Mouse (Mus musculus) embryonic facial prominence, embryonic 13.5 days (tissue): ENCODE measurements at regions not wholly inside any gene's neighbourhood (a gene's known extent, or its start where the extent isn't known, plus 50 kb on each side); places are given as distances from the start of the nearest gene placed in this dataset.

ENCODE experiments used
- ATAC-seq: fragments of 200-750 bp; cut with Nextera tagmentation; 2 replicates; pipeline ENCODE4 v1.8.0; 2017; ENCODE audit warnings: low read depth; ENCODE audit not compliant: insufficient number of reproducible peaks, insufficient read depth, low FRiP score, low TSS enrichment
- H3K27ac ChIP-seq: fragments of 300-500 bp; sonication (generic); 2 replicates; pipeline ENCODE4 v1.5.1; 2015; ENCODE audit warnings: moderate library complexity, mild to moderate bottlenecking, inconsistent platforms
- H3K27me3 ChIP-seq: fragments of 300-500 bp; sonication (generic); 2 replicates; pipeline ENCODE4 v1.6.1; 2015; ENCODE audit warnings: mild to moderate bottlenecking, inconsistent platforms
- H3K36me3 ChIP-seq: fragments of 300-500 bp; sonication (generic); 2 replicates; pipeline ENCODE4 v1.6.1; 2015; ENCODE audit warnings: mild to moderate bottlenecking, inconsistent platforms
- H3K4me1 ChIP-seq: fragments of 300-500 bp; sonication (generic); 2 replicates; pipeline ENCODE4 v1.6.1; 2015; ENCODE audit warnings: inconsistent platforms
- H3K4me2 ChIP-seq: fragments of 300-500 bp; sonication (generic); 2 replicates; pipeline ENCODE4 v1.6.1; 2015; ENCODE audit warnings: moderate library complexity, mild to moderate bottlenecking, inconsistent platforms
- H3K4me3 ChIP-seq: fragments of 300-500 bp; sonication (generic); 2 replicates; pipeline ENCODE4 v1.5.1; 2015; ENCODE audit warnings: mild to moderate bottlenecking, inconsistent platforms
- H3K9ac ChIP-seq: fragments of 300-500 bp; sonication (generic); 2 replicates; pipeline ENCODE4 v1.6.1; 2015; ENCODE audit warnings: mild to moderate bottlenecking, inconsistent platforms
- H3K9me3 ChIP-seq: fragments of 300-500 bp; sonication (generic); 2 replicates; pipeline ENCODE4 v1.6.1; 2016; ENCODE audit warnings: inconsistent platforms
- WGBS: fragments of 180-500 bp; shearing (Covaris S2); methylation state at CpG from one replicate; pipeline ENCODE4 v1.1.7; 2015; ENCODE audit warnings: mixed read lengths; 5-methylcytosine and 5-hydroxymethylcytosine counted together

- 76% methylated on average over 9 of the region's 9 CpGs for WGBS
- Histone ChIP-seq H3K4me3 (no peak overlapping the region), H3K9me3 (no peaks in the 10 kb centered on the region), H3K4me1 (no peaks in the 10 kb centered on the region), H3K36me3 (no peaks in the 10 kb centered on the region), H3K27ac (no peak overlapping the region), H3K27me3 (no peaks in the 10 kb centered on the region), H3K4me2 (no peak overlapping the region), H3K9ac (no peak overlapping the region)
- no peak for ATAC-seq
These were observed 57.3 kb downstream of the Edn1 start for GRCm38 (mm10) chr13:42358588-42358987.

DNA sequence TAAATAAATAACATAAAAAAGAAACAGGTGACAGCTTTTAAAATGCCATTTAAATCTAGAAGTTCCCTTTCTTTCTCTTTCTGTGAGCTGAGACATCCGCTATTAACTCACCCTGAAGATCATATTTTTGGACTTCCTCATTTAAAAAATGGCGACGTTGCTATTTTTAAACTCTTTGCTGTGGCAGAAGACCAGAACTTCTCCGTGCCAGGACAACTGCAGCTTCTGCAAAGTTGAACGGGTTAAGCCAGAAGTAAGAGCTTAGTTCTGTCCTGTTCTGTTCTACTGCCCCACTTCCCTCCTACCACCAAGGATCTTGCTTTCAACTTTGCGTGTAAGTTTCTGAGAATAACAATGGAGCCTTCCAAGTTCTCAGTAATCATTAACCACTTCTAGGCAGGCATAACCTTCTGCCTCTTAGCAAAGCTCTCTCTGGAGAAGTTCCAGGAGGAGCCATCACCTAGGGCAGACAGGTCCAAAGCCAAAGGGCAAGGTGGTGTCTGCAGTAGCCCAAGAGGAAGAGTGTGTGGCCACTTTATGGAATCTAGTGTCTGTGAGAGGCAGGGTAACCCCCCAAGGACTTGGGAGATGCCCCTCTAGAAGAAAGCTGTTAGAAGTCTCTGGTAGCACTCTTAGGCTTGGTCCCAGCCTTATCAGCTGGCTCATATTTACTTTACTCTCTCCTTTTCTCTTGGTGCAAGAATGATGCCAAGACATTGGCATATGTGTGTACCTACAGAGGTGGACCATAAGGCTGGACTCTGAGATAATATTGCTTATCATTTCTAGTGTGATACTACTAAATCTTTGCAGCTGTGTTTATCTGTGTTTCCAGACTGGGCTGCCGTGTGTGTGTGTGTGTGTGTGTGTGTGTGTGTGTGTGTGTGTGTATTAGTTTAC lies 66.6 kb downstream of the Edn1 start:
- no peaks in the 10 kb centered on the region for H3K36me3 ChIP-seq
- no peak for ATAC-seq
- H3K4me2 ChIP-seq = no peak overlapping the region
- WGBS = 77% methylated on average over 7 of the region's 7 CpGs
- H3K27ac ChIP-seq = no peak overlapping the region
- H3K4me3 ChIP-seq = no peak overlapping the region
- H3K4me1 ChIP-seq = no peaks in the 10 kb centered on the region
- H3K9me3 ChIP-seq = no peaks in the 10 kb centered on the region
- no peak overlapping the region for H3K9ac ChIP-seq
- H3K27me3 ChIP-seq = no peaks in the 10 kb centered on the region

- H3K27ac ChIP-seq = no peak overlapping the region
- H3K9ac ChIP-seq = no peak overlapping the region
- no peak for ATAC-seq
- H3K27me3 ChIP-seq = no peaks in the 10 kb centered on the region
- no peak overlapping the region for H3K4me2 ChIP-seq
- no peak overlapping the region for H3K4me3 ChIP-seq
- no peaks in the 10 kb centered on the region for H3K9me3 ChIP-seq
- no peaks in the 10 kb centered on the region for H3K36me3 ChIP-seq
- no peaks in the 10 kb centered on the region for H3K4me1 ChIP-seq
- WGBS = 85% methylated on average over 1 of the region's 1 CpGs
These were observed 68.5 kb downstream of the Edn1 start for GRCm38 (mm10) chr13:42369826-42370225.

- Histone ChIP-seq H3K9me3 (no peaks in the 10 kb centered on the region), H3K4me2 (no peak overlapping the region), H3K4me3 (no peak overlapping the region), H3K27me3 (no peaks in the 10 kb centered on the region), H3K27ac (no peak overlapping the region), H3K36me3 (no peaks in the 10 kb centered on the region), H3K4me1 (no peaks in the 10 kb centered on the region), H3K9ac (no peak overlapping the region)
- 87% methylated on average over 4 of the region's 4 CpGs for WGBS
- no peak for ATAC-seq
These were observed 70.9 kb downstream of the Edn1 start for GRCm38 (mm10) chr13:42372201-42372600.

GRCm38 (mm10) chr13:42374181-42374596 lies 72.9 kb downstream of the Edn1 start:
- H3K27me3 ChIP-seq = no peaks in the 10 kb centered on the region
- 79% methylated on average over 8 of the region's 8 CpGs for WGBS

GRCm38 (mm10) chr13:42379675-42380074 lies 78.4 kb downstream of the Edn1 start:
- Histone ChIP-seq H3K4me1 (no peaks in the 10 kb centered on the region), H3K4me2 (no peak overlapping the region), H3K27ac (no peak overlapping the region), H3K9me3 (no peaks in the 10 kb centered on the region), H3K27me3 (no peaks in the 10 kb centered on the region; the same call in 1 of the 2 replicates), H3K4me3 (no peak overlapping the region), H3K36me3 (no peaks in the 10 kb centered on the region), H3K9ac (no peak overlapping the region)
- no peak for ATAC-seq
- 60% methylated on average over 6 of the region's 6 CpGs for WGBS

More at GRCm38 (mm10) chr13:42374181-42374596, 72.9 kb downstream of the Edn1 start:
- no peak for ATAC-seq
- Histone ChIP-seq H3K36me3 (no peaks in the 10 kb centered on the region), H3K9ac (no peak overlapping the region), H3K4me1 (no peaks in the 10 kb centered on the region), H3K27ac (no peak overlapping the region), H3K9me3 (no peaks in the 10 kb centered on the region), H3K4me3 (no peak overlapping the region), H3K4me2 (no peak overlapping the region)

- H3K4me1 ChIP-seq = 0 out of 2 replicates have a peak, but pooled peaks cover 3% of the 10 kb centered on the region
- no peak for ATAC-seq
- no peak overlapping the region for H3K27ac ChIP-seq
- H3K9me3 ChIP-seq = no peaks in the 10 kb centered on the region
- no peak overlapping the region for H3K4me3 ChIP-seq
- H3K27me3 ChIP-seq = no peaks in the 10 kb centered on the region; the same call in 1 of the 2 replicates
- 58% methylated on average over 4 of the region's 4 CpGs for WGBS
- no peak overlapping the region for H3K9ac ChIP-seq
- H3K36me3 ChIP-seq = no peaks in the 10 kb centered on the region
- no peak overlapping the region for H3K4me2 ChIP-seq
These were observed 81.8 kb downstream of the Edn1 start for GRCm38 (mm10) chr13:42383099-42383498.

DNA sequence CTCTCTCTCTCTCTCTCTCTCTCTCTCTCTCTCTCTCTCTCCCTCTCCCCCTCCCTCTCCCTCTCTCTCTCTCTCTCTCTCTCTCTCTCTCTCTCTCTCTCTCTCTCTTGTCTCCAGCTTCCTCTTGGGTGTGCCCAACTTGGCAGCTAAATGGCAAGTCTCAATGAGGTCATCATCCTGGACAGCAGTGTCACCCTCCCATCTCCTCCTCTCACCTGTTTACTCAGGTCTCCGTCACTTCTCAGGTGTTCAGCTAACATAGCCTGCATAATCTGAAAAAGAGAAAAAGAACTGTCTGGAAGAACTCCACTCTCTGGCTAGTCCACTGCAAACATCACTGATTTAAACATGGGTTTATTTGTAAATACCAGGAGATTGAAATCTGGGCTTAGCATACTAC lies 89.1 kb downstream of the Edn1 start:
- WGBS = 85% methylated on average over 1 of the region's 1 CpGs
- ATAC-seq = no peak

GRCm38 (mm10) chr13:42391330-42392005 lies 90.2 kb downstream of the Edn1 start:
- Histone ChIP-seq H3K36me3 (no peaks in the 10 kb centered on the region), H3K4me3 (no peak overlapping the region), H3K9ac (no peak overlapping the region), H3K9me3 (no peaks in the 10 kb centered on the region), H3K27me3 (no peaks in the 10 kb centered on the region), H3K4me2 (no peak overlapping the region), H3K4me1 (0 out of 2 replicates have a peak, but pooled peaks cover 3% of the 10 kb centered on the region), H3K27ac (no peak overlapping the region)
- no peak for ATAC-seq
- WGBS = 87% methylated on average over 9 of the region's 9 CpGs

More for the DNA sequence above, 89.1 kb downstream of the Edn1 start:
- H3K27me3 ChIP-seq = no peaks in the 10 kb centered on the region
- H3K27ac ChIP-seq = no peak overlapping the region
- 0 out of 2 replicates have a peak, but pooled peaks cover 3% of the 10 kb centered on the region for H3K4me1 ChIP-seq
- H3K4me3 ChIP-seq = no peak overlapping the region
- no peaks in the 10 kb centered on the region for H3K9me3 ChIP-seq
- H3K9ac ChIP-seq = no peak overlapping the region
- no peak overlapping the region for H3K4me2 ChIP-seq
- H3K36me3 ChIP-seq = no peaks in the 10 kb centered on the region

- Histone ChIP-seq H3K4me2 (no peak overlapping the region), H3K9ac (no peak overlapping the region), H3K36me3 (no peaks in the 10 kb centered on the region), H3K27ac (no peak overlapping the region), H3K4me1 (no peaks in the 10 kb centered on the region), H3K4me3 (no peak overlapping the region), H3K9me3 (no peaks in the 10 kb centered on the region), H3K27me3 (no peaks in the 10 kb centered on the region)
- ATAC-seq = no peak
- WGBS = 94% methylated on average over 7 of the region's 7 CpGs
These were observed 91.4 kb downstream of the Edn1 start for GRCm38 (mm10) chr13:42392701-42393100.

- Histone ChIP-seq H3K4me2 (no peak overlapping the region), H3K27ac (no peak overlapping the region), H3K4me3 (no peak overlapping the region), H3K27me3 (no peaks in the 10 kb centered on the region), H3K9me3 (no peaks in the 10 kb centered on the region), H3K4me1 (no peaks in the 10 kb centered on the region), H3K9ac (no peak overlapping the region), H3K36me3 (no peaks in the 10 kb centered on the region)
- WGBS = 60% methylated on average over 2 of the region's 2 CpGs
- no peak for ATAC-seq
These were observed 93.3 kb downstream of the Edn1 start for GRCm38 (mm10) chr13:42394572-42394971.

DNA sequence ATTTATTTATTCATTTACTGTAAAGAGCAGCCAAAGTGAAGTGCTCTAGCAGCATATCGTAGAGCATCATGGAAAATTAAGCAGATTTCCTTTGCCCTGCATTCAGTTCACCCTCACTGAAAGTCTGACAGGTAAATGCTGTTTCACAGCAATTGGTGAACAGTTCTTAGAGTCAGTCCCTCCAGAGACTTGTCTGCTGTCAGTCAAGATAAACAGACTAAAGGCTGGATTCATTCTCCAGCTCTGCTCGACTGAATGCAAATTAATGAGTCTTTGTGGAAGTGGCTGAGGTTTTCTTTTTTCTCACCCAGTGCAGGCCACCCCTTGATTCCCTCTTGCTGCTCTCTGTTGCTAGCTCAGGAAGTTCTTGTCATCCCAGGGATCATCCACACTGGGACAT lies 100.2 kb downstream of the Edn1 start:
- H3K4me1 ChIP-seq = no peaks in the 10 kb centered on the region
- H3K4me3 ChIP-seq = no peak overlapping the region
- no peak for ATAC-seq
- H3K27me3 ChIP-seq = no peaks in the 10 kb centered on the region
- no peaks in the 10 kb centered on the region for H3K36me3 ChIP-seq
- H3K9me3 ChIP-seq = no peaks in the 10 kb centered on the region
- H3K9ac ChIP-seq = no peak overlapping the region
- WGBS = 38% methylated on average over 2 of the region's 2 CpGs
- no peak overlapping the region for H3K4me2 ChIP-seq
- no peak overlapping the region for H3K27ac ChIP-seq
